Mouse (Mus musculus) E14TG2a.4 (cell line): ENCODE results near the gene Kirrel2.

ENCODE experiments used
- CTCF ChIP-seq: conservative IDR thresholded peaks from 2 replicates; pipeline ENCODE4 v1.5.1; 2014; ENCODE audit warnings: low read length
- NANOG ChIP-seq: IDR thresholded peaks from 2 replicates; pipeline ENCODE4 v1.6.1; 2014; ENCODE audit warnings: borderline replicate concordance, low read length, mixed read lengths
- POU5F1 ChIP-seq: IDR thresholded peaks from 2 replicates; pipeline ENCODE4 v1.6.1; 2014; ENCODE audit warnings: low read length, borderline replicate concordance

DNA sequence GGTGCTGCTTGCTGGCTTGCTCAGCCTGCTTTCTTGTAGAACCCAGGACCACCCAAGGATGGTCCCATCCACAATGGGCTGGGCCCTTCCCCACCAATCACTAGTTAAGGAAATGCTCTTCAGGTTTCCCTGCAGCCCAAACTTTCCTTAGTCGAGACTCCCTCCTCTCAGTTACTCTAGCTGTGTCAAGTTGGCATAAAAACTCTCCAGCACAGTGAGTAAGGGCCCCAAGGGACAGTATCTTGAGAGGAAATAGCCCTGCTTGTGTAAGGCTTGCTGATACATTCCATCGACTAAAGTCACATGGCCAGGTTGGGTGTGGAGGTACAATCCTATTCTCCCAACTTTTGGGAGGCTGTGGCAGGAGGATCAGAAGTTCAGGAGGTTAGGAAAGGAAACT lies 27.3 kb downstream of the Kirrel2 start:
- TF ChIP-seq CTCF (no peak), POU5F1 (no peak), NANOG (no peak)
